Comparison of ENCODE assay signal across 25 mouse cellular contexts in the genomic region with DNA sequence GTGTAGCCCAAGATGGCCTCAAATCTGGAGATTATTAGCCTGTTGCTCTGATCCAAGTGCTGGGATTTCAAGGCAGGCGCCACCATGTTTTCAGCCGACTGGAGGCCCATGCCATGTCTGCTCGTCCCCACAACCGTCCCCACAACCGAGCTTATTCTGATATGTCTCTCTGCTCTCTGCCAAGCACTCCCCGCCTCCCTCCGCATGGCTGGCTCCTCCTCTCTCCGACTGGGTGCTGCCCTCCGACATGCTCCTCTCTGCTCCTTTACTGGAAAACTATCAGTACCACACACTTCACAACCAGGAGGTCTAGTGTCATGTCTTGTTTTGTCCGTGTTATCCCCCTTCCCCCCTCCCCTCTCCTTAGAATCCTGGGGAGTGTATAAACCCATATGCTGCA. TPM values are rescaled to one million over a fixed set of nuclear protein-coding genes. Genes with fewer than 3 reads are reported as not detected.
DNase-seq lines count a peak whose midpoint lies in the region; ATAC-seq lines count a peak whose summit lies in the region.
"Had no signal": no experiment of that assay in that cellular context is flagged by ENCODE, and none has a peak within 500 bp of the region (broad histone marks: within the 10 kb centered on the region; RNA-seq: fewer than 3 reads in every experiment).

No protein-coding gene starts in this region.

- peaks cover 45% of the 10 kb centered on the region for H3K4me1 ChIP-seq in embryonic facial prominence, embryonic 13.5 days
- H3K4me1 ChIP-seq in embryonic facial prominence, embryonic 10.5 days = peaks cover 46% of the 10 kb centered on the region
- H3K4me1 ChIP-seq in hindbrain, embryonic 15.5 days (replicated peaks) = peaks cover 37% of the 10 kb centered on the region
- H3K4me1 ChIP-seq in hindbrain, embryonic 14.5 days (replicated peaks; ENCODE audit: control insufficient read depth, insufficient read depth, low read length) = peaks cover 20% of the 10 kb centered on the region
- H3K4me1 ChIP-seq in embryonic facial prominence, embryonic 14.5 days (ENCODE audit: control insufficient read depth, insufficient read depth, low read length) = peaks cover 17% of the 10 kb centered on the region; the same call in 1 of the 2 replicates

- H3K27ac ChIP-seq in embryonic facial prominence, embryonic 13.5 days = peak overlapping the region; percentile 57; the same call in 1 of the 2 replicates
- no peak overlapping the region; the same call in 1 of the 2 replicates for H3K27ac ChIP-seq in embryonic facial prominence, embryonic 10.5 days (replicated peaks)
- peak overlapping the region; percentile 66; the same call in 1 of the 2 replicates for H3K27ac ChIP-seq in hindbrain, embryonic 15.5 days (replicated peaks)
- H3K27ac ChIP-seq in hindbrain, embryonic 14.5 days = no peak overlapping the region
- H3K27ac ChIP-seq in embryonic facial prominence, embryonic 14.5 days (replicated peaks; ENCODE audit: low read depth, low read length) = peak overlapping the region; percentile 52
- H3K27ac ChIP-seq: heart, adult 2 months; heart, embryonic 10.5 days; heart, embryonic 13.5 days had no signal

- H3K9me3 ChIP-seq in embryonic facial prominence, embryonic 13.5 days = no peaks in the 10 kb centered on the region
- no peaks in the 10 kb centered on the region for H3K9me3 ChIP-seq in embryonic facial prominence, embryonic 10.5 days
- H3K9me3 ChIP-seq in hindbrain, embryonic 15.5 days = no peaks in the 10 kb centered on the region
- no peaks in the 10 kb centered on the region for H3K9me3 ChIP-seq in hindbrain, embryonic 14.5 days (ENCODE audit: control insufficient read depth, low read length)
- no peaks in the 10 kb centered on the region for H3K9me3 ChIP-seq in embryonic facial prominence, embryonic 14.5 days (ENCODE audit: control insufficient read depth, low read length)
- H3K9me3 ChIP-seq: heart, embryonic 10.5 days; heart, embryonic 13.5 days had no signal

- DNase-seq in embryonic facial prominence, embryonic 10.5 days (ENCODE audit: low spot score) = no peak
- DNase-seq in hindbrain, embryonic 14.5 days (ENCODE audit: low spot score) = no peak
- peak; percentile 60 for DNase-seq in left cerebral cortex, postnatal 4 days
- no peak for DNase-seq in left cerebral cortex, adult 18-20 months (ENCODE audit: low spot score in 2 of 2)
- DNase-seq in embryonic facial prominence, embryonic 14.5 days (ENCODE audit: low spot score) = no peak
- DNase-seq in right cerebral cortex, postnatal 14 days = no peak
- DNase-seq: adrenal gland, adult 8-10 months; adrenal gland, postnatal 25 days; cerebellum, adult 11-12 months; cerebellum, adult 8-10 months; cerebellum, postnatal 36 days; embryo, embryonic 11 days; gastrocnemius, postnatal 10 days; gastrocnemius, postnatal 36 days; heart, adult 2 months; heart, postnatal 14 days; heart, postnatal 4 days had no signal

- WGBS in embryonic facial prominence, embryonic 13.5 days = 60% methylated on average over 10 of the region's 10 CpGs
- WGBS in embryonic facial prominence, embryonic 10.5 days = 74% methylated on average over 10 of the region's 10 CpGs
- WGBS in hindbrain, embryonic 15.5 days = 68% methylated on average over 10 of the region's 10 CpGs
- 67% methylated on average over 10 of the region's 10 CpGs for WGBS in hindbrain, embryonic 14.5 days
- 57% methylated on average over 10 of the region's 10 CpGs for WGBS in embryonic facial prominence, embryonic 14.5 days

- H3K4me2 ChIP-seq in embryonic facial prominence, embryonic 13.5 days = no peak overlapping the region
- H3K4me2 ChIP-seq in hindbrain, embryonic 15.5 days = no peak overlapping the region
- H3K4me2 ChIP-seq in hindbrain, embryonic 14.5 days (replicated peaks) = no peak overlapping the region
- H3K4me2 ChIP-seq in embryonic facial prominence, embryonic 14.5 days (ENCODE audit: low read depth, low read length) = no peak overlapping the region
- H3K4me2 ChIP-seq: heart, embryonic 13.5 days had no signal

- intact Hi-C loops in left cerebral cortex, postnatal 4 days (cut with DNase I) = no loop called here

- no peaks in the 10 kb centered on the region for H3K36me3 ChIP-seq in embryonic facial prominence, embryonic 13.5 days
- no peaks in the 10 kb centered on the region for H3K36me3 ChIP-seq in embryonic facial prominence, embryonic 10.5 days (replicated peaks)
- H3K36me3 ChIP-seq in hindbrain, embryonic 15.5 days = no peaks in the 10 kb centered on the region
- H3K36me3 ChIP-seq in hindbrain, embryonic 14.5 days (replicated peaks; ENCODE audit: control insufficient read depth, insufficient read depth) = no peaks in the 10 kb centered on the region
- no peaks in the 10 kb centered on the region for H3K36me3 ChIP-seq in embryonic facial prominence, embryonic 14.5 days (ENCODE audit: control insufficient read depth, insufficient read depth, low read length)
- H3K36me3 ChIP-seq: heart, embryonic 10.5 days; heart, embryonic 13.5 days had no signal

- H3K4me3 ChIP-seq in embryonic facial prominence, embryonic 13.5 days = no peak overlapping the region
- no peak overlapping the region for H3K4me3 ChIP-seq in embryonic facial prominence, embryonic 10.5 days
- no peak overlapping the region for H3K4me3 ChIP-seq in hindbrain, embryonic 15.5 days
- H3K4me3 ChIP-seq in hindbrain, embryonic 14.5 days (replicated peaks; ENCODE audit: low read length) = no peak overlapping the region
- no peak overlapping the region for H3K4me3 ChIP-seq in embryonic facial prominence, embryonic 14.5 days (ENCODE audit: low read depth, low read length)
- H3K4me3 ChIP-seq: heart, adult 2 months; heart, embryonic 10.5 days; heart, embryonic 13.5 days had no signal

- no peaks in the 10 kb centered on the region for H3K27me3 ChIP-seq in embryonic facial prominence, embryonic 13.5 days
- no peaks in the 10 kb centered on the region for H3K27me3 ChIP-seq in embryonic facial prominence, embryonic 10.5 days (replicated peaks; ENCODE audit: low read depth, poor library complexity, severe bottlenecking)
- H3K27me3 ChIP-seq in hindbrain, embryonic 15.5 days = no peaks in the 10 kb centered on the region
- H3K27me3 ChIP-seq in hindbrain, embryonic 14.5 days (ENCODE audit: control insufficient read depth, insufficient read depth, low read length) = no peaks in the 10 kb centered on the region
- H3K27me3 ChIP-seq in embryonic facial prominence, embryonic 14.5 days (replicated peaks; ENCODE audit: control insufficient read depth, insufficient read depth, low read length) = no peaks in the 10 kb centered on the region

- ATAC-seq in embryonic facial prominence, embryonic 13.5 days (ENCODE audit: insufficient number of reproducible peaks, insufficient read depth, low FRiP score, low TSS enrichment, low read depth) = no peak
- ATAC-seq in hindbrain, embryonic 15.5 days (ENCODE audit: low FRiP score, low read depth) = no peak
- ATAC-seq in hindbrain, embryonic 14.5 days (ENCODE audit: low FRiP score) = no peak
- no peak for ATAC-seq in embryonic facial prominence, embryonic 14.5 days (ENCODE audit: low read depth)
- ATAC-seq: activated CD4-positive, CD25-positive, alpha-beta regulatory T cell, adult 4 months; forebrain, embryonic 14.5 days; inflammation-experienced regulatory T-cells, adult 6 months; intestine, embryonic 16.5 days had no signal

- H3K9ac ChIP-seq in embryonic facial prominence, embryonic 13.5 days = no peak overlapping the region
- no peak overlapping the region for H3K9ac ChIP-seq in hindbrain, embryonic 15.5 days
- no peak overlapping the region for H3K9ac ChIP-seq in hindbrain, embryonic 14.5 days
- H3K9ac ChIP-seq in embryonic facial prominence, embryonic 14.5 days (ENCODE audit: low read depth, low read length) = no peak overlapping the region
- H3K9ac ChIP-seq: heart, embryonic 13.5 days had no signal

RNA-seq across cellular contexts. Expression of a gene that starts 51.9 kb away (rescaled TPM):
- polyA plus RNA-seq in embryonic facial prominence, embryonic 13.5 days (2015; fragmentation: Nextera tagmentation; extraction: Ambion mirVana) = 21.5 and 23.9 TPM in 2 replicates
- 9.2 and 10.5 TPM in 2 replicates for polyA plus RNA-seq in embryonic facial prominence, embryonic 10.5 days (2016; fragmentation: Nextera tagmentation; extraction: Ambion mirVana)
- polyA plus RNA-seq in hindbrain, embryonic 15.5 days (2015; fragmentation: Nextera tagmentation; extraction: Ambion mirVana) = 22.4 and 23.3 TPM in 2 replicates
- 18.8 and 21.4 TPM in 2 replicates for polyA plus RNA-seq in hindbrain, embryonic 14.5 days (2014; fragmentation: Nextera tagmentation; extraction: Ambion mirVana)
- total RNA-seq in left cerebral cortex, postnatal 4 days (2021) = 10 to 100 TPM; 58.2 to 58.4 TPM
- 10 to 100 TPM; 54.7 to 54.9 TPM for total RNA-seq in left cerebral cortex, adult 18-20 months (2021)
- polyA plus RNA-seq in embryonic facial prominence, embryonic 14.5 days (2014; fragmentation: Nextera tagmentation; extraction: Ambion mirVana) = 12.5 and 15.6 TPM in 2 replicates

Comparison
In these comparisons a context has a peak if more than half of its experiments do, and no peak if none do; other contexts are left out.
1. H3K27ac ChIP-seq: peak in embryonic facial prominence, embryonic 13.5 days (single experiment), hindbrain, embryonic 15.5 days (single experiment) and embryonic facial prominence, embryonic 14.5 days (single experiment); none in embryonic facial prominence, embryonic 10.5 days (single experiment) and hindbrain, embryonic 14.5 days (single experiment).